Comparison of ENCODE assay signal across 15 mouse cellular contexts in genomic region chr12:82489621-82490020, GRCm38 (mm10).
DNase-seq lines count a peak whose midpoint lies in the region; ATAC-seq and TF ChIP-seq lines count a peak whose summit lies in the region.
"Had no signal": no experiment of that assay in that cellular context is flagged by ENCODE, and none has a peak within 500 bp of the region (broad histone marks: within the 10 kb centered on the region; RNA-seq: fewer than 3 reads in every experiment).

No protein-coding gene starts in this region.

- DNase-seq in heart, adult 11 months = peak; percentile 96
- no peak for DNase-seq in heart, postnatal 25 days (ENCODE audit: low spot score)
- DNase-seq in MEL (ENCODE audit: low read depth, low spot score) = peak; percentile 86
- DNase-seq in heart, postnatal 10 days = peak; percentile 38 to 47
- no peak for DNase-seq in right cerebral cortex, postnatal 10 days (ENCODE audit: low spot score in 2 of 2)
- DNase-seq in right cerebral cortex, postnatal 14 days = no peak
- no peak for DNase-seq in gastrocnemius, postnatal 10 days

- no peak for TF ChIP-seq CTCF in MEL (IDR thresholded peaks at IDR 0.05 in 2 of 3, conservative IDR thresholded peaks at IDR 0.05 in 1 of 3; ENCODE audit: control insufficient read depth in 1 of 3, insufficient read depth in 1 of 3, low read depth in 2 of 3, low read length in 3 of 3, poor library complexity in 1 of 3, severe bottlenecking in 1 of 3)

- TF ChIP-seq EP300 in MEL (IDR thresholded peaks at IDR 0.05; ENCODE audit: low read depth in 1 of 2, low read length in 2 of 2) = peak; percentile 57 to 67; a peak in 3 of 4 replicates

- H3K4me3 ChIP-seq in MEL (ENCODE audit: control insufficient read depth in 1 of 2, insufficient read depth in 1 of 2, low read depth in 2 of 2, low read length in 2 of 2) = 0 out of 4 replicates have a peak overlapping the region, but pooled peaks of 1 of the 2 experiments have one; percentile 8
- H3K4me3 ChIP-seq in lung, embryonic 16.5 days (ENCODE audit: low read length) = no peak overlapping the region
- H3K4me3 ChIP-seq: embryonic facial prominence, embryonic 13.5 days; heart, embryonic 15.5 days; layer of hippocampus, adult 2 months; neural tube, embryonic 13.5 days had no signal

- H3K36me3 ChIP-seq in MEL (ENCODE audit: control insufficient read depth in 1 of 2, insufficient read depth in 2 of 2, low read length in 2 of 2) = peaks cover 0 to 7% of the 10 kb centered on the region in 2 experiments; a peak in 2 of 4 replicates
- no peaks in the 10 kb centered on the region for H3K36me3 ChIP-seq in lung, embryonic 16.5 days (ENCODE audit: control insufficient read depth, insufficient read depth, low read length)
- H3K36me3 ChIP-seq: embryonic facial prominence, embryonic 13.5 days; heart, embryonic 15.5 days; neural tube, embryonic 13.5 days had no signal

- H3K4me1 ChIP-seq in MEL (ENCODE audit: control insufficient read depth in 1 of 2, insufficient read depth in 2 of 2, low read length in 2 of 2) = peaks cover 0 to 6% of the 10 kb centered on the region in 2 experiments; a peak in 2 of 4 replicates
- H3K4me1 ChIP-seq in lung, embryonic 16.5 days (replicated peaks; ENCODE audit: control insufficient read depth, insufficient read depth, low read length) = no peaks in the 10 kb centered on the region
- H3K4me1 ChIP-seq: embryonic facial prominence, embryonic 13.5 days; neural tube, embryonic 13.5 days had no signal

- no peaks in the 10 kb centered on the region for H3K9me3 ChIP-seq in MEL (replicated peaks; ENCODE audit: insufficient read depth, low read length)
- no peaks in the 10 kb centered on the region for H3K9me3 ChIP-seq in lung, embryonic 16.5 days (ENCODE audit: control insufficient read depth, low read length)
- H3K9me3 ChIP-seq: embryonic facial prominence, embryonic 13.5 days; heart, embryonic 15.5 days; neural tube, embryonic 13.5 days had no signal

- intact Hi-C loops in heart, postnatal 25 days (cut with DNase I) = no loop called here
- intact Hi-C loops in heart, postnatal 10 days (cut with DNase I) = loop anchor here (10.0 kb wide), 1 partner anchor 125 kb away; no protein-coding TSS in a partner anchor

- no peak overlapping the region for H3K4me2 ChIP-seq in lung, embryonic 16.5 days (ENCODE audit: low read depth, low read length)
- H3K4me2 ChIP-seq: embryonic facial prominence, embryonic 13.5 days; heart, embryonic 15.5 days; liver, embryonic 11.5 days; neural tube, embryonic 13.5 days had no signal

- peaks cover 0 to 3% of the 10 kb centered on the region in 2 experiments; a peak in 1 of 4 replicates for H3K27me3 ChIP-seq in MEL (ENCODE audit: control insufficient read depth in 1 of 2, insufficient read depth in 2 of 2, low read length in 2 of 2)
- no peaks in the 10 kb centered on the region for H3K27me3 ChIP-seq in lung, embryonic 16.5 days (ENCODE audit: control insufficient read depth, insufficient read depth, low read depth, low read length)
- H3K27me3 ChIP-seq: embryonic facial prominence, embryonic 13.5 days; heart, embryonic 15.5 days; neural tube, embryonic 13.5 days had no signal

- TF ChIP-seq POLR2A in MEL (IDR thresholded peaks at IDR 0.05; ENCODE audit: control insufficient read depth in 1 of 2, insufficient read depth in 1 of 2, low read depth in 1 of 2, low read length in 2 of 2, poor library complexity in 1 of 2) = no peak

- peak; percentile 73 for ATAC-seq in lung, embryonic 16.5 days (ENCODE audit: low read depth)
- ATAC-seq: hindbrain, postnatal 0 days had no signal

- 22% methylated on average over 7 of the region's 7 CpGs for WGBS in lung, embryonic 16.5 days

- no peak overlapping the region for H3K27ac ChIP-seq in MEL (ENCODE audit: control insufficient read depth, low read depth, low read length)
- no peak overlapping the region for H3K27ac ChIP-seq in lung, embryonic 16.5 days (ENCODE audit: low read length)
- H3K27ac ChIP-seq: embryonic facial prominence, embryonic 13.5 days; heart, embryonic 15.5 days; hindbrain, postnatal 0 days; layer of hippocampus, adult 2 months; neural tube, embryonic 13.5 days; stomach, postnatal 0 days had no signal

- H3K9ac ChIP-seq in MEL (ENCODE audit: control insufficient read depth, low read depth, low read length, poor library complexity, severe bottlenecking) = no peak overlapping the region
- H3K9ac ChIP-seq in lung, embryonic 16.5 days (ENCODE audit: low read length) = no peak overlapping the region
- H3K9ac ChIP-seq: embryonic facial prominence, embryonic 13.5 days; heart, embryonic 15.5 days; neural tube, embryonic 13.5 days had no signal

- no peak for TF ChIP-seq RAD21 in MEL (IDR thresholded peaks at IDR 0.05; ENCODE audit: low read depth, low read length)

- no peaks in the 10 kb centered on the region for H3K79me2 ChIP-seq in MEL (ENCODE audit: control insufficient read depth, insufficient read depth, low read length, poor library complexity)

TF ChIP-seq in MEL, 35 proteins besides CTCF, POLR2A, EP300 and RAD21:
- TF ChIP-seq MAZ (IDR thresholded peaks at IDR 0.05; ENCODE audit: low read depth, low read length) (no peak), ETS1 (IDR thresholded peaks at IDR 0.05; ENCODE audit: low read depth, low read length) (peak; percentile 79), MEF2A (IDR thresholded peaks at IDR 0.05; ENCODE audit: extremely low read depth, insufficient replicate concordance, low read depth, low read length, poor library complexity, severe bottlenecking) (no peak), SIN3A (IDR thresholded peaks at IDR 0.05; ENCODE audit: low read length) (peak; percentile 53; the same call in 1 of the 2 replicates), NRF1 (IDR thresholded peaks at IDR 0.05; ENCODE audit: insufficient read depth, low read depth, low read length, poor library complexity, severe bottlenecking) (no peak), GATA1 (IDR thresholded peaks at IDR 0.05; ENCODE audit: low read depth, low read length) (peak; percentile 75), TCF12 (IDR thresholded peaks at IDR 0.05; ENCODE audit: low read depth, low read length) (peak; percentile 58; the same call in 1 of the 2 replicates), ZNF384 (IDR thresholded peaks at IDR 0.05; ENCODE audit: low read depth, low read length) (peak; percentile 83), ZC3H11A (IDR thresholded peaks at IDR 0.05; ENCODE audit: low read depth, low read length) (no peak), MXI1 (IDR thresholded peaks at IDR 0.05; ENCODE audit: low read depth, low read length) (no peak), TAL1 (IDR thresholded peaks at IDR 0.05; ENCODE audit: low read length) (peak; percentile 76), E2F4 (IDR thresholded peaks at IDR 0.05; ENCODE audit: borderline replicate concordance, low read depth, low read length) (no peak), MAFK (IDR thresholded peaks at IDR 0.05; ENCODE audit: borderline replicate concordance, low read depth, low read length) (no peak)

Comparison
In these comparisons a context has a peak if more than half of its experiments do, and no peak if none do; other contexts are left out.
1. DNase-seq: peak in heart, adult 11 months (single experiment), MEL (single experiment) and heart, postnatal 10 days (2 of 2); none in heart, postnatal 25 days (single experiment), right cerebral cortex, postnatal 10 days (0 of 2), right cerebral cortex, postnatal 14 days (single experiment) and gastrocnemius, postnatal 10 days (single experiment).